Mouse (Mus musculus): Measurements from ENCODE around the gene Tat.

Tat gene

GRCm38 (mm10) chr8:109990224-109990623 is at the start of gene Tat:
Gene Tat, plus strand, starts transcription at chr8:109990437.
- no peak for DNase-seq (ENCODE audit: low spot score)

GRCm38 (mm10) chr8:109941606-109942360 is 48.5 kb upstream of the Tat start:
- peak; percentile 53 for DNase-seq (ENCODE audit: low spot score)

GRCm38 (mm10) chr8:109945153-109945632 is 45.0 kb upstream of the Tat start:
- DNase-seq (ENCODE audit: low spot score): peak; percentile 28

GRCm38 (mm10) chr8:109945694-109946093 is 44.5 kb upstream of the Tat start:
- no peak for DNase-seq (ENCODE audit: low spot score)

- DNase-seq (ENCODE audit: low spot score): no peak
Observed at GRCm38 (mm10) chr8:109946272-109946671, 44.0 kb upstream of the Tat start.

- DNase-seq (ENCODE audit: low spot score): no peak
Observed at GRCm38 (mm10) chr8:109947447-109948284, 42.6 kb upstream of the Tat start.

GRCm38 (mm10) chr8:109948285-109948564 is 42.0 kb upstream of the Tat start:
- DNase-seq (ENCODE audit: low spot score): no peak

GRCm38 (mm10) chr8:109952171-109952570 is 38.1 kb upstream of the Tat start:
- DNase-seq (ENCODE audit: low spot score): no peak

- DNase-seq (ENCODE audit: low spot score): peak; percentile 83
Observed at GRCm38 (mm10) chr8:109954486-109954948, 35.7 kb upstream of the Tat start.

GRCm38 (mm10) chr8:109957167-109958028 is 32.8 kb upstream of the Tat start:
- DNase-seq (ENCODE audit: low spot score): peak; percentile 74

- DNase-seq (ENCODE audit: low spot score): peak; percentile 43
Observed at GRCm38 (mm10) chr8:109958036-109958655, 32.1 kb upstream of the Tat start.

GRCm38 (mm10) chr8:109959112-109959511 is 31.1 kb upstream of the Tat start:
- DNase-seq (ENCODE audit: low spot score): no peak

GRCm38 (mm10) chr8:109961693-109962367 is 28.4 kb upstream of the Tat start, which contains the start of gene Marveld3:
Gene Marveld3, minus strand, starts transcription at chr8:109962203.
- no peak for DNase-seq (ENCODE audit: low spot score)

- DNase-seq (ENCODE audit: low spot score): no peak
Observed at GRCm38 (mm10) chr8:109962896-109963295, 27.3 kb upstream of the Tat start.

- DNase-seq (ENCODE audit: low spot score): no peak
Observed at GRCm38 (mm10) chr8:109963421-109963820, 26.8 kb upstream of the Tat start.

- DNase-seq (ENCODE audit: low spot score): no peak
Observed at GRCm38 (mm10) chr8:109964106-109964505, 26.1 kb upstream of the Tat start.

GRCm38 (mm10) chr8:109968837-109969236 is 21.4 kb upstream of the Tat start:
- DNase-seq (ENCODE audit: low spot score): no peak

- DNase-seq (ENCODE audit: low spot score): peak; percentile 79
Observed at GRCm38 (mm10) chr8:109970323-109970722, 19.9 kb upstream of the Tat start.

GRCm38 (mm10) chr8:109972901-109973300 is 17.3 kb upstream of the Tat start:
- DNase-seq (ENCODE audit: low spot score): no peak

GRCm38 (mm10) chr8:109979339-109979738 is 10.9 kb upstream of the Tat start:
- DNase-seq (ENCODE audit: low spot score): no peak

All from MN1 (cell line).